Mouse (Mus musculus) embryonic facial prominence, embryonic 11.5 days (tissue): Measurements from ENCODE around the gene Gimap5. TPM values are rescaled to one million over a fixed set of nuclear protein-coding genes. Genes with fewer than 3 reads are reported as not detected.
A peak's percentile ranks its signal among the peaks of the same experiment; 100 is the strongest.

Source experiments
- ATAC-seq: fragments of 200-750 bp; cut with Nextera tagmentation; replicated peaks from 2 replicates; pipeline ENCODE4 v1.8.0; 2017; ENCODE audit warnings: low read depth; ENCODE audit not compliant: insufficient number of reproducible peaks, low FRiP score, low TSS enrichment
- DNase-seq: peaks from one replicate; pipeline ENCODE4 v3.0.0-alpha.2; 2015; ENCODE audit warnings: low spot score
- H3K27ac ChIP-seq: fragments of 300-500 bp; sonication (generic); replicated peaks from 2 replicates; pipeline ENCODE4 v1.5.1; 2014; ENCODE audit warnings: mild to moderate bottlenecking, low read depth, low read length, control low read depth
- H3K27me3 ChIP-seq: fragments of 300-500 bp; sonication (generic); 2 replicates; pipeline ENCODE4 v1.6.1; 2014; ENCODE audit warnings: mild to moderate bottlenecking, low read length, moderate library complexity, mixed read lengths; ENCODE audit not compliant: control insufficient read depth, insufficient read depth
- H3K36me3 ChIP-seq: fragments of 300-500 bp; sonication (generic); replicated peaks from 2 replicates; pipeline ENCODE4 v1.6.1; 2014; ENCODE audit warnings: low read depth, mild to moderate bottlenecking, low read length, moderate library complexity, mixed read lengths; ENCODE audit not compliant: control insufficient read depth, insufficient read depth
- H3K4me1 ChIP-seq: fragments of 300-500 bp; sonication (generic); 2 replicates; pipeline ENCODE4 v1.6.1; 2014; ENCODE audit warnings: low read length, mixed read lengths; ENCODE audit not compliant: control insufficient read depth, insufficient read depth
- H3K4me2 ChIP-seq: fragments of 300-500 bp; sonication (generic); 2 replicates; pipeline ENCODE4 v1.6.1; 2014; ENCODE audit warnings: low read depth, mild to moderate bottlenecking, control low read depth, low read length, moderate library complexity
- H3K4me3 ChIP-seq: fragments of 300-500 bp; sonication (generic); 2 replicates; pipeline ENCODE4 v1.5.1; 2014; ENCODE audit warnings: low read depth, low read length, control low read depth
- H3K9ac ChIP-seq: fragments of 300-500 bp; sonication (generic); replicated peaks from 2 replicates; pipeline ENCODE4 v1.6.1; 2014; ENCODE audit warnings: mild to moderate bottlenecking, control low read depth, low read length
- H3K9me3 ChIP-seq: fragments of 300-500 bp; sonication (generic); replicated peaks from 2 replicates; pipeline ENCODE4 v1.6.1; 2016; ENCODE audit warnings: mild to moderate bottlenecking, low read length, inconsistent platforms, mixed read lengths; ENCODE audit not compliant: control insufficient read depth
- WGBS: fragments of 180-500 bp; shearing (Covaris S2); extraction: QIAGEN DNeasy Blood & Tissue Kit; methylation state at CpG from one replicate; pipeline ENCODE4 v1.1.7; 2014; 5-methylcytosine and 5-hydroxymethylcytosine counted together
- polyA plus RNA-seq: library from polyadenylated mRNA; unstranded; fragments of >200 nt; fragmentation: Nextera tagmentation; extraction: Ambion mirVana; gene quantifications from 2 replicates; pipeline ENCODE4 v1.2.1, GENCODE M21; 2014

Gimap5 gene
- polyA plus RNA-seq, 1 experiment from 2014 or later: 0.63 TPM

- no peak for ATAC-seq
- 87% methylated on average over 3 of the region's 3 CpGs for WGBS
Observed at GRCm38 (mm10) chr6:48768933-48769332, 22.9 kb downstream of the Gimap5 start.

GRCm38 (mm10) chr6:48770696-48771095 lies 24.7 kb downstream of the Gimap5 start, which contains the start of gene Gimap3:
Gene Gimap3 (minus strand): TSS chr6:48770851.
- Histone ChIP-seq H3K9ac (no peak within 1 kb of the TSS), H3K4me3 (no peak within 1 kb of the TSS), H3K4me1 (no peaks in the 10 kb centered on the region), H3K36me3 (no peaks in the 10 kb centered on the region), H3K27ac (no peak within 1 kb of the TSS), H3K27me3 (no peaks in the 10 kb centered on the region), H3K4me2 (no peak within 1 kb of the TSS), H3K9me3 (no peaks in the 10 kb centered on the region)
- DNase-seq: no peak
- 84% methylated on average over 3 of the region's 3 CpGs for WGBS
- no peak for ATAC-seq

More at GRCm38 (mm10) chr6:48768933-48769332, 22.9 kb downstream of the Gimap5 start:
- Histone ChIP-seq H3K9me3 (no peaks in the 10 kb centered on the region), H3K4me2 (no peak overlapping the region), H3K36me3 (no peaks in the 10 kb centered on the region), H3K27ac (no peak overlapping the region), H3K27me3 (no peaks in the 10 kb centered on the region), H3K4me3 (no peak overlapping the region), H3K9ac (no peak overlapping the region), H3K4me1 (no peaks in the 10 kb centered on the region)
- DNase-seq: no peak

DNA sequence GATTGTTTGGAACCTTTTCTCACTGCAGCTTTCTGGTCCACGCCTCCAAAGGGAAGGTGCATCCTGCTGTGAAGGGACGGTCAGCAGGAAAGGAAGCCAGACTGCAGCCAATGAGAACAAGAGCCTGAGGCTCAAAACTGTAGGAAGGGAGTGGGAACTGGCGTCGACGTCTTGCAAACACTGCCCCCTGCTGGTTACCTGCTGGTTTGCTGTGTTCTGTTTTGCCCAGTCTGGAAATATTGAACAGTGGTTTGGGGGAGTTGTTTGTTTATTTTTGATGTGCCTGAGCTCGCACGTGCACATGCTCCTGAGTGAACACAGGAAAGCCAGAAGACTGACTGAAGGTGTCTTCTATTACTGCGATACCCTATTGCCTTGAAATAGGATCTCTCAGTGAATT lies 26.0 kb downstream of the Gimap5 start:
- Histone ChIP-seq H3K4me3 (no peak overlapping the region), H3K9ac (no peak overlapping the region), H3K4me2 (no peak overlapping the region), H3K27ac (no peak overlapping the region), H3K4me1 (no peaks in the 10 kb centered on the region), H3K36me3 (no peaks in the 10 kb centered on the region), H3K9me3 (no peaks in the 10 kb centered on the region), H3K27me3 (no peaks in the 10 kb centered on the region)
- ATAC-seq: no peak
- DNase-seq: peak; percentile 86
- 9% methylated on average over 8 of the region's 8 CpGs for WGBS

- ATAC-seq (no peak), DNase-seq (no peak)
- Histone ChIP-seq H3K27me3 (no peaks in the 10 kb centered on the region), H3K9ac (no peak overlapping the region), H3K9me3 (no peaks in the 10 kb centered on the region), H3K4me1 (no peaks in the 10 kb centered on the region), H3K36me3 (no peaks in the 10 kb centered on the region), H3K4me2 (no peak overlapping the region), H3K4me3 (no peak overlapping the region), H3K27ac (no peak overlapping the region)
- WGBS: 93% methylated on average over 1 of the region's 1 CpGs
Observed at GRCm38 (mm10) chr6:48784406-48784805, 38.4 kb downstream of the Gimap5 start.

- Histone ChIP-seq H3K9me3 (no peaks in the 10 kb centered on the region), H3K36me3 (no peaks in the 10 kb centered on the region), H3K4me1 (no peaks in the 10 kb centered on the region), H3K4me2 (no peak overlapping the region), H3K9ac (no peak overlapping the region), H3K4me3 (no peak overlapping the region), H3K27me3 (no peaks in the 10 kb centered on the region), H3K27ac (no peak overlapping the region)
- ATAC-seq: no peak
- 63% methylated on average over 1 of the region's 1 CpGs for WGBS
- no peak for DNase-seq
Observed at GRCm38 (mm10) chr6:48785189-48785588, 39.2 kb downstream of the Gimap5 start.

DNA sequence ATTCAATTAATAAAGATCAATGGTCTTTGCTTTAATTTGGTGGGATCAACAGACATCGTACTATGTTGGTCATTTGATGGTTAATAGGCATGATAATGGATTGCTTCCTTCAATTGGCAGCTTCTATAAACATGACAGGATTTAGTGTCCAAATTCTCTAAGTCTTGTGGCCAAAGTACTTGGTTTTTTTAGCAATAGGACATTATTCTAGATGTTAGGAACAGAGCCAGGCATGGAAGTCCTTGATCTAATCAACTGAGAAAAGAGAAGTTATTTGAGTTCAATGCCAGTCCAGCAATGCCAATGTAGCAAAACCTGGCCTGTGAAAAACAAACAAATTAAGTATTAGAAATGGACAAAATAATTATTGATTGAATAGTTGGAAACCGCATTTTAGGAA lies 39.6 kb downstream of the Gimap5 start:
- no peaks in the 10 kb centered on the region for H3K9me3 ChIP-seq
- no peaks in the 10 kb centered on the region for H3K4me1 ChIP-seq
- no peak overlapping the region for H3K9ac ChIP-seq
- no peak overlapping the region for H3K27ac ChIP-seq
- no peak for DNase-seq
- no peak overlapping the region for H3K4me3 ChIP-seq
- 76% methylated on average over 2 of the region's 2 CpGs for WGBS
- no peaks in the 10 kb centered on the region for H3K36me3 ChIP-seq
- no peak overlapping the region for H3K4me2 ChIP-seq
- ATAC-seq: no peak
- H3K27me3 ChIP-seq: no peaks in the 10 kb centered on the region

DNA sequence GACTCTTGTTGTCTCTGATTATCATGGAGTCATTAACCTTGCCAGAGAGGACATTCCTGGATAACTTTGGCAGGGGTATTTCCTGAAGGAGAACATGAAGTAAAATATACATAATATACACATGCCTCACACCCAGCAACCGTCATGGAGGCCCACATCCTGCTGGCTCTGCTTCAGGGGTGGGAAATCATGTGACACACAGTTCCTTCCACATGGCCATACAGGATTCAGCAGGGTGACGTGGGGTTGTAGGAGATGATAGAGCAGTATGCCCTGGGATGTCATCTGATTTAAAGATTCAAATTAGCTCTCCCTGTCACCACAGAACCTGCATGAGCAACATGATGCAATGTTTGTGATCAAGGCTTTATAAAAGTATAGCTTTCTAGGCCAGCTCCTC lies 41.9 kb downstream of the Gimap5 start:
- no peaks in the 10 kb centered on the region for H3K36me3 ChIP-seq
- H3K9me3 ChIP-seq: no peaks in the 10 kb centered on the region
- no peak overlapping the region for H3K4me2 ChIP-seq
- 78% methylated on average over 2 of the region's 2 CpGs for WGBS
- no peaks in the 10 kb centered on the region for H3K4me1 ChIP-seq
- no peak overlapping the region for H3K9ac ChIP-seq
- no peak overlapping the region for H3K27ac ChIP-seq
- ATAC-seq: no peak
- DNase-seq: no peak
- no peak overlapping the region for H3K4me3 ChIP-seq
- H3K27me3 ChIP-seq: no peaks in the 10 kb centered on the region

- no peaks in the 10 kb centered on the region for H3K9me3 ChIP-seq
- H3K27me3 ChIP-seq: no peaks in the 10 kb centered on the region
- H3K4me1 ChIP-seq: no peaks in the 10 kb centered on the region
- H3K4me3 ChIP-seq: no peak overlapping the region
- no peak overlapping the region for H3K27ac ChIP-seq
- 82% methylated on average over 1 of the region's 1 CpGs for WGBS
- ATAC-seq (no peak), DNase-seq (no peak)
- no peak overlapping the region for H3K9ac ChIP-seq
- H3K36me3 ChIP-seq: no peaks in the 10 kb centered on the region
- no peak overlapping the region for H3K4me2 ChIP-seq
Observed at GRCm38 (mm10) chr6:48801897-48802296, 55.9 kb downstream of the Gimap5 start.
